Mouse (Mus musculus) lung, adult 2 months (tissue): ENCODE measurements at regions not wholly inside any gene's neighbourhood (a gene's known extent, or its start where the extent isn't known, plus 50 kb on each side); places are given as distances from the start of the nearest gene placed in this dataset.

ENCODE experiments used
- CTCF ChIP-seq: fragments of 200-500 bp; IDR thresholded peaks from 2 replicates; pipeline ENCODE4 v1.5.1; 2011; ENCODE audit warnings: mild to moderate bottlenecking, low read length, control low read depth; ENCODE audit not compliant: insufficient read depth
- POLR2A ChIP-seq: fragments of 200-500 bp; IDR thresholded peaks from 2 replicates; pipeline ENCODE4 v1.6.1; 2011; ENCODE audit warnings: low read depth, mild to moderate bottlenecking, control low read depth, low read length, borderline replicate concordance; ENCODE audit errors: extremely low read depth

- TF ChIP-seq CTCF (no peak), POLR2A (no peak)
Measured at GRCm38 (mm10) chr5:51233271-51234003, 334.1 kb downstream of the Ppargc1a start.
